Mouse (Mus musculus) kidney, embryonic 16.5 days (tissue): ENCODE data around the gene Hoxb6. TPM values are rescaled to one million over a fixed set of nuclear protein-coding genes. Genes with fewer than 3 reads are reported as not detected.

Experiments
- ATAC-seq: fragments of 200-750 bp; cut with Nextera tagmentation; 2 replicates; pipeline ENCODE4 v1.8.0; 2017; ENCODE audit warnings: moderate TSS enrichment; ENCODE audit not compliant: low FRiP score, low TSS enrichment
- H3K27ac ChIP-seq: fragments of 300-500 bp; sonication (generic); 2 replicates; pipeline ENCODE4 v1.5.1; 2014; ENCODE audit warnings: low read length
- H3K27me3 ChIP-seq: fragments of 300-500 bp; sonication (generic); 2 replicates; pipeline ENCODE4 v1.6.1; 2014; ENCODE audit warnings: low read length, control low read depth, mixed read lengths; ENCODE audit not compliant: insufficient read depth
- H3K36me3 ChIP-seq: fragments of 300-500 bp; sonication (generic); 2 replicates; pipeline ENCODE4 v1.6.1; 2014; ENCODE audit warnings: low read length, control low read depth, mixed read lengths; ENCODE audit not compliant: insufficient read depth
- H3K4me1 ChIP-seq: fragments of 300-500 bp; sonication (generic); 2 replicates; pipeline ENCODE4 v1.6.1; 2014; ENCODE audit warnings: low read length, control low read depth, mixed read lengths; ENCODE audit not compliant: insufficient read depth
- H3K4me2 ChIP-seq: fragments of 300-500 bp; sonication (generic); replicated peaks from 2 replicates; pipeline ENCODE4 v1.6.1; 2014; ENCODE audit warnings: low read depth, low read length
- H3K4me3 ChIP-seq: fragments of 300-500 bp; sonication (generic); 2 replicates; pipeline ENCODE4 v1.5.1; 2014; ENCODE audit warnings: mild to moderate bottlenecking, low read length
- H3K9ac ChIP-seq: fragments of 300-500 bp; sonication (generic); replicated peaks from 2 replicates; pipeline ENCODE4 v1.6.1; 2014; ENCODE audit warnings: low read length
- H3K9me3 ChIP-seq: fragments of 300-500 bp; sonication (generic); 2 replicates; pipeline ENCODE4 v1.6.1; 2016; ENCODE audit warnings: low read length, control low read depth
- WGBS: fragments of 180-500 bp; shearing (Covaris S2); extraction: QIAGEN DNeasy Blood & Tissue Kit; methylation state at CpG from one replicate; pipeline ENCODE4 v1.1.7; 2014; 5-methylcytosine and 5-hydroxymethylcytosine counted together
- polyA plus RNA-seq: library from polyadenylated mRNA; unstranded; fragments of >200 nt; fragmentation: Nextera tagmentation; extraction: Ambion mirVana; gene quantifications from 2 replicates; pipeline ENCODE4 v1.2.1, GENCODE M21; 2015

Gene Hoxb6
- polyA plus RNA-seq, 1 experiment from 2014 or later: 50.3 TPM

DNA sequence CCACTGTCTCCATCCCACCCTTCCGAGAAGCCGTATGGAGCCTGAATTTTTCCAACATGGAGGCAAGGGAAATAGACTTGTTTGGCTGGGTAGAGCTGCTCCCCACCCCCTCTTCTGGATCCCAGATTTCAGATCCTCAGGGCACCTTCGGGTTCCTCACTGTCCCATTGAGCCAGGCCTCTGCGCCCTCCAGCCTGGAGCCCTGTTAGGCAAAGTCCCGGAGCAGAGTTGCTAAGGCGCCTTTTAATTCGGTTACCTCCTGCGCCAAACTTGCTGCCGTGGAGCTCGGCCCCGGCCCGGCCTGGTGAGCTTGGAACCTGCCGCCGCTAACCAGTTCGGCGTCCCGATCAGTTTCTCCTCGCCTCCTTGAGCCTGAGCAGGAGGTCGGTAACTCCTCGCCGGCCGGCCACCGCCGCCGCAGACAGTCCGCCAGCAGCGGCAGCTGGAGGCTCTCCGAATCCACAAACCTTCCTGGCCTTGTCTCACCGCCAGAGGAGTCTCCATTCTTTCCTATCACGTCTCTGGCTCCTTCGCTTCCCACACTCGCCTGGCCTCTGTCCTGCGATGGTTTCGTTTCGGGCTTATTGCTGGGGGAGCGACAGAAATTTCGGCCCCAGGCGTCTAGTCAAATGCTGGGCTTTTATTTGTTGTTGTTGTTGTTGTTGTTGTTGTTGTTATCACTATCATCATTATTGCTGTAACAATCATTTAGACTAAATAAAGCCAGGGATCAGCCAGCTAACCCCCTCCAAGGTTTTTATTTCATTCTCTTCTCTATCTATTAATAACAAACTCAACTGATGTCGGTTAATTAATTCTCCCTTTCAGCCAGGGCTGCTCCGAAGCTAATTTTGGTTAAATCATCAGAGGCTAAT is 49.7 kb downstream of the Hoxb6 start:
- Histone ChIP-seq H3K4me1 (peaks cover 93% of the 10 kb centered on the region), H3K27me3 (no peaks in the 10 kb centered on the region), H3K4me2 (peak overlapping the region; percentile 90), H3K9me3 (no peaks in the 10 kb centered on the region), H3K27ac (peak overlapping the region; percentile 99), H3K9ac (peak overlapping the region; percentile 81), H3K4me3 (peak overlapping the region; percentile 43), H3K36me3 (peaks cover 31% of the 10 kb centered on the region)
- WGBS: 4% methylated on average over 40 of the region's 40 CpGs
- ATAC-seq: no peak

DNA sequence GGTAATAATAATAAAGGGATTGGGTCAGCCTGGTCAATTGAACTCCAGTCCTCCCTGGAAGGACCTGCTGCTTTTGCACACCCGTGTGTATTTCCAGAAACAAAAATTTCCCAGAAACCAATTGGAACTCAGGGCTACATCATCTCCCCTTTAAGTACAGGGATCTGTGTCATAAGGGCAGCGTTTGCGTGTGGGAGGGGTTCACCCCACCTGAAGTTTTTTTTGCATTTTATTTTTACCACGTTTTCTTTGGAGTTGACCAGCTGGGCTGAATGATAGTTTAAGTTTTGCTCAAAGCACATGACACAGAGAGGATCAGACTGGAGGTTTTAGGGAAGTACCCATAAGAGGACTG is 50.3 kb downstream of the Hoxb6 start:
- Histone ChIP-seq H3K4me2 (peak overlapping the region; percentile 90), H3K27me3 (no peaks in the 10 kb centered on the region), H3K9me3 (no peaks in the 10 kb centered on the region), H3K4me1 (peaks cover 91% of the 10 kb centered on the region), H3K4me3 (peak overlapping the region; percentile 43), H3K27ac (peak overlapping the region; percentile 99), H3K36me3 (peaks cover 31% of the 10 kb centered on the region), H3K9ac (peak overlapping the region; percentile 81)
- ATAC-seq: no peak
- WGBS: 9% methylated on average over 4 of the region's 4 CpGs

DNA sequence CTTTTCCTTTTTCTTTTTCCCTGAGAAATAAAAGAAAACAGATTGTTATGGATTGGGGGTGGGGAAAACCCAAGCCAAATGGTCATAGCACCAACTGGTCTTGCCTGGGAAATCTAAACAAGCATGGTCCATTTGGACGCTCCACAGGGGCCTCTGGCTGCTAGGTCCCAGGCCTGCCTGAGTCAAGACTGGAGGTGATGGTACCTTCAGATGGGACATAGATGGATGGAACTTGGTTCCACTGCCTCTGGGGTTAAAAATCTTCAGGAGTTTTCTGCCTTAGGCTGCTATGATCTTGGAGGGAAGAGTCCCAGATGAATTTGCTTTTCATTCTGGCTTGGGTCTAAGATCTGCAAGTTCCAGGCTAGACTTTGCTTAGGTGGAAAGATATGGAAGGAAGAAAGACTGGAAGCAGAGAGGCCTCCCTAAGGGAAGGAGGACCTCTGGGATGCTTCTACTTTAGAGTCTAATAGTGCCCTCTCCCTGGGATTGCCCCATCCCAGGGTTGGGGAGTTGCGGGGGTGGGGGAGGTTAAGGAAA is 51.0 kb downstream of the Hoxb6 start:
- Histone ChIP-seq H3K9me3 (no peaks in the 10 kb centered on the region), H3K4me3 (peak overlapping the region; percentile 19), H3K9ac (peak overlapping the region; percentile 68), H3K27me3 (no peaks in the 10 kb centered on the region), H3K4me2 (peak overlapping the region; percentile 90), H3K27ac (peak overlapping the region; percentile 99), H3K4me1 (peaks cover 90% of the 10 kb centered on the region), H3K36me3 (peaks cover 28% of the 10 kb centered on the region)
- no peak for ATAC-seq
- WGBS: 34% methylated on average over 2 of the region's 2 CpGs

DNA sequence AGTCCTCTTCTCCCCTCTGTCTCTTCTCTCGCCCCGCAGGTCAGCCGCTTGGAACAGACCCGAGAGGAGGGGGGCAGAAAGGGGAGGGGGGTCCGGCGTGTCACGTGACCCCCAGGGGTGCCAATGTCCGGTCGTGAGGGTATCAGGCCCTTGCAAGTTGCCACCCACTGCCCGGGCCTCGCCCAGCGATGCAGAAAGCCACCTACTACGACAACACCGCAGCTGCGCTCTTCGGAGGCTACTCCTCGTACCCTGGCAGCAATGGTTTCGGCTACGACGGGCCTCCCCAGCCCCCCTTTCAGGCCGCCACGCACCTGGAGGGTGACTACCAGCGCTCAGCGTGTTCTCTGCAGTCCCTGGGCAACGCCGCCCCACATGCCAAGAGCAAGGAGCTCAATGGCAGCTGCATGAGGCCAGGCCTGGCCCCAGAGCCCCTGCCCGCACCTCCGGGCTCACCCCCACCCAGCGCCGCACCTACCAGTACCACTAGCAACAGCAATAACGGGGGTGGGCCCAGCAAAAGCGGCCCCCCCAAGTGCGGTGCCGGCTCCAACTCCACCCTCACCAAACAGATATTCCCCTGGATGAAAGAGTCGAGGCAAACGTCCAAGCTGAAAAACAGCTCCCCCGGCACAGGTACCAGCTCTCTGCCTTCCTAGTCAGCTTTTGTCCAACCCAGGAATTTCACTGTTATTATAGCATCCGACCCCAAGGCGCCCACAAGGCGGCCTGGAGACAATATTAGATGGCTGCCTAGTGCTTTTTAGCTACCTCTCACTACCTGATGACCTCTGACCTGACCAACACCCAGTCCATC is 52.0 kb downstream of the Hoxb6 start:
- WGBS: 21% methylated on average over 40 of the region's 40 CpGs
- H3K27me3 ChIP-seq: no peaks in the 10 kb centered on the region
- H3K4me3 ChIP-seq: peak overlapping the region; percentile 18
- H3K9ac ChIP-seq: peak overlapping the region; percentile 68
- H3K9me3 ChIP-seq: no peaks in the 10 kb centered on the region
- H3K4me2 ChIP-seq: peak overlapping the region; percentile 90
- peak; percentile 25; the same call in 1 of the 2 replicates for ATAC-seq
- H3K27ac ChIP-seq: peak overlapping the region; percentile 99
- H3K4me1 ChIP-seq: peaks cover 90% of the 10 kb centered on the region
- peaks cover 28% of the 10 kb centered on the region for H3K36me3 ChIP-seq

DNA sequence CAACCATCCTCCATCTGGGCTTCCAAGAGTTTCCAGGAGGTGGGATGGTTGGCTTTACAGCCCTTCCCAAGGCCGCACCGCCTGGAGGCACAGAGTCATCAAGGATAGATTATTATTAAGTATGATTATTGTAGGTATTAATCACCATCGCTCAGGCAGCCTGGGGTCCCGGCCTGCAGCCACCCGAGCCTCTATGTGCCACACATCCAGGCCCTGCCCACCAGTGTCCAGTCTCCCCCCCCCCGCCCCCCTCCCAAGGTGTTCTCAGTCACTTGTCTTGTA is 52.5 kb downstream of the Hoxb6 start:
- H3K9me3 ChIP-seq: no peaks in the 10 kb centered on the region
- peaks cover 28% of the 10 kb centered on the region for H3K36me3 ChIP-seq
- ATAC-seq: no peak
- peak overlapping the region; percentile 90 for H3K4me2 ChIP-seq
- WGBS: 23% methylated on average over 6 of the region's 6 CpGs
- no peaks in the 10 kb centered on the region for H3K27me3 ChIP-seq
- H3K4me1 ChIP-seq: peaks cover 90% of the 10 kb centered on the region
- H3K27ac ChIP-seq: peak overlapping the region; percentile 99
- peak overlapping the region; percentile 37 for H3K4me3 ChIP-seq
- peak overlapping the region; percentile 68 for H3K9ac ChIP-seq

DNA sequence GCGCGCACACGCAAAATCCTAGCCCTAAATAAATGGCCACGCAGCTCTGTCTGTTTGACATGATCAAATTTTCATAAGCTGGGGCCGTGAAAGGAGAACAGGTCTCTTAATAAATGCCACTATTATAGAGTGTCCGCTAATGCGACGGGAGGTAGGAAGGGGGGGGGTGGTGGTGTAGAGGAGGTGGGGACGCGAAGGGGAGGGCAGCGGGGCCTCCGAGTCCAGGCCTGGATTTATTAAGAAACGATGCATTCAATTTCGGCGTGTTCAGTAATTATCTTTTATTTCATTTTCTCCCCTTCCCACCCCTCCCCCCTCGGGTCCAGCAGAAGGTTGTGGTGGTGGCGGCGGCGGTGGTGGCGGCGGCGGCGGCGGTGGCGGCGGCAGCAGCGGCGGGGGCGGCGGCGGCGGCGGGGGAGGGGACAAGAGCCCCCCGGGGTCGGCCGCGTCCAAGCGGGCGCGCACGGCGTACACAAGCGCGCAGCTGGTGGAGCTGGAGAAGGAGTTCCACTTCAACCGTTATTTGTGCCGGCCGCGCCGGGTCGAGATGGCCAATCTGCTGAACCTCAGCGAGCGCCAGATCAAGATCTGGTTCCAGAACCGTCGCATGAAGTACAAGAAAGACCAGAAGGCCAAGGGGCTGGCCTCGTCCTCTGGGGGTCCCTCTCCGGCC is 53.1 kb downstream of the Hoxb6 start:
- Histone ChIP-seq H3K9ac (peak overlapping the region; percentile 68), H3K36me3 (peaks cover 28% of the 10 kb centered on the region), H3K27ac (peak overlapping the region; percentile 99), H3K4me1 (peaks cover 89% of the 10 kb centered on the region), H3K4me3 (peak overlapping the region; percentile 37), H3K9me3 (no peaks in the 10 kb centered on the region), H3K27me3 (no peaks in the 10 kb centered on the region), H3K4me2 (peak overlapping the region; percentile 90)
- ATAC-seq: no peak
- 7% methylated on average over 39 of the region's 56 CpGs for WGBS

DNA sequence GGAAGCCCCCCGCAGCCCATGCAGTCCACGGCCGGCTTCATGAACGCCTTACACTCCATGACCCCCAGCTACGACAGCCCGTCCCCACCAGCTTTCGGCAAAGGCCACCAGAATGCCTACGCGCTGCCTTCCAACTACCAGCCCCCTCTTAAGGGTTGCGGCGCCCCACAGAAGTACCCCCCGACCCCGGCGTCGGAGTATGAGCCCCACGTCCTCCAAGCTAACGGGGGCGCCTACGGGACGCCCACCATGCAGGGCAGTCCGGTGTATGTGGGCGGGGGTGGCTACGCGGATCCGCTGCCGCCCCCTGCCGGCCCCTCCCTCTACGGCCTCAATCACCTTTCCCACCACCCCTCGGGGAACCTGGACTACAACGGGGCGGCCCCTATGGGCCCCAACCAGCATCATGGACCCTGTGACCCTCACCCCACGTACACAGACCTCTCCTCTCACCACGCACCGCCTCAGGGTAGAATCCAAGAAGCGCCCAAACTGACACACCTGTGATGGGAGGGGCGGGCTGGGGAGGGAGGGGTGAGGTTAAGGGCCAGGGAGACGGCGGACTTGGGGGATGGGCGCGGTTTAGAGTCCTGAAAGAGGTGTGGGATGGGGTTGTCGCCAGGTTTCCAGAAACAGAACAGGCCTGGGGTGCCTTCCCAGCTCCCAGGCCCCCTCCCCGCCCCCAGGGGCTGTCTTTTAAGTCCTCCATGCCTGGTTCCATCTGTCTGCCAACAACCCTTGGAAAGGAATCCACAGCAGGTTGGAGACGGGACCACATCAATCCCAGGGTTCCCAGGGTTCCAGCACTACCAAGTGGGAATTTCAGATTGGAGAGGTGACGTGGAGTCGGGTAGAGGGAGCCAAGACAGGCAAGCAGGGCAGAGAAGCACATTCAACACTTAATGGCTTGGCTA is 53.9 kb downstream of the Hoxb6 start:
- H3K4me1 ChIP-seq: peaks cover 93% of the 10 kb centered on the region
- H3K4me3 ChIP-seq: peak overlapping the region; percentile 37
- ATAC-seq: no peak
- H3K36me3 ChIP-seq: peaks cover 28% of the 10 kb centered on the region
- no peaks in the 10 kb centered on the region for H3K9me3 ChIP-seq
- peak overlapping the region; percentile 99 for H3K27ac ChIP-seq
- peak overlapping the region; percentile 90 for H3K4me2 ChIP-seq
- no peaks in the 10 kb centered on the region for H3K27me3 ChIP-seq
- peak overlapping the region; percentile 68 for H3K9ac ChIP-seq
- 11% methylated on average over 45 of the region's 45 CpGs for WGBS

DNA sequence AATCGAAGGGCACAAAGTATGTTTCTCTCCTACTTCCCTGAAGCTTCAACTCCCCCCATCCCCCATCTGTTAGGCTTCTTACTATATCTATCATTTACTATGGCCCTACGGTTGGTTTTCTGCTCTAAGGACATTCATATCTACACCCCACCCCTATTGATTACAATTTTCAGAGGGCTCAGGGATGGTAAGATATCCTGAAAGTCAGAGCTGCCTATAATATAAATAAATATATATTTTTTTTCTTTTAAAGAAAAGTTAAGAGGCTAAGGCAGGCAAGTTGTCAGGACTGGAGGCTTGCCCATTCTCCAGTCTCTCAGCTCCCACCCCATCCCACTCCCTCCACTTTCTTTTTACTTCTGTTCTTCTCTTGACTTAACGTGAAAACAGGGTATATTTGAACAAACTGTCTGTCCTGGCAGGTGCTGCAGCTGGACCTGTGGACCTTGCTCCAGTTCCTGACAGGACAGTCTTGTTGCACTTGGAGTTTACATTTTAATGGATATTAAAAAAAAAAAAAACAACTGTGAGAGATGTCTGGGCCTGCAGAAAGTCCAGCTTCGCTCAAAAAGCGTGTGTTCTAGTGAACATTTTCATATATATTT is 54.7 kb downstream of the Hoxb6 start:
- Histone ChIP-seq H3K27ac (peak overlapping the region; percentile 99), H3K36me3 (peaks cover 28% of the 10 kb centered on the region), H3K4me3 (no peak overlapping the region), H3K4me1 (peaks cover 89% of the 10 kb centered on the region), H3K4me2 (no peak overlapping the region; the same call in 1 of the 2 replicates), H3K9ac (peak overlapping the region; percentile 68), H3K27me3 (no peaks in the 10 kb centered on the region), H3K9me3 (no peaks in the 10 kb centered on the region)
- 42% methylated on average over 5 of the region's 5 CpGs for WGBS
- ATAC-seq: no peak
